Mouse (Mus musculus): ENCODE data around the gene Olfr745.

Gene Olfr745

DNA sequence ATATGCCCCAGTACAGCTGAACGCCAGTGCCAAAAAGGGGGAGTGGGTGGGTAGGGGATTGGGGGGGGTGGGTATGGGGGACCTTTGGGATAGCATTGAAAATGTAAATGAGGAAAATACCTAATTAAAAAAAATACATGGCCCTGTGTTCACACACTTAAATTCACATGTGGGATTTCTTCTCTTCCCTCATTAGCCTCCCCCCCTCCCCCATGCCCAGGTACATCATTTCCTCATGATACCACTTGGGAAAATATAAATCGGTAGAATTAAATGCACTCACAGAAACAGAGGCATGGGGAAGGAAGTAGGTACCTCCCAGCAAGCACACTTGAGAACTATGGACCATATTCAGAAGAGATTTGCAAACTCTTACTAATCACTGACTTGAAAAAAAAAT is at the start of gene Olfr745:
TSS of gene Olfr745 (plus strand) at position 301 of the 400 bp plus-strand sequence.
- 97% methylated on average over 2 of the region's 2 CpGs for WGBS

- WGBS: 90% methylated on average over 2 of the region's 2 CpGs
These were observed 24.6 kb upstream of the Olfr745 start, which contains the start of gene Olfr744 for GRCm38 (mm10) chr14:50614579-50614978. TSS of gene Olfr744 (plus strand) at chr14:50614879.

GRCm38 (mm10) chr14:50646783-50647182 is 7.6 kb downstream of the Olfr745 start, which contains the start of gene Olfr746:
TSS of gene Olfr746 (plus strand) at chr14:50647083.

GRCm38 (mm10) chr14:50693106-50693505 is 53.9 kb downstream of the Olfr745 start, which contains the start of gene Olfr747:
TSS of gene Olfr747 (minus strand) at chr14:50693206.
- WGBS: 91% methylated on average over 3 of the region's 3 CpGs

Data from cerebral cortex, adult 2 months (tissue).